Mouse (Mus musculus): ENCODE measurements around the gene Agmat. TPM values are rescaled to one million over a fixed set of nuclear protein-coding genes. Genes with fewer than 3 reads are reported as not detected.

Agmat gene
- not detected for total RNA-seq (2023)

DNA sequence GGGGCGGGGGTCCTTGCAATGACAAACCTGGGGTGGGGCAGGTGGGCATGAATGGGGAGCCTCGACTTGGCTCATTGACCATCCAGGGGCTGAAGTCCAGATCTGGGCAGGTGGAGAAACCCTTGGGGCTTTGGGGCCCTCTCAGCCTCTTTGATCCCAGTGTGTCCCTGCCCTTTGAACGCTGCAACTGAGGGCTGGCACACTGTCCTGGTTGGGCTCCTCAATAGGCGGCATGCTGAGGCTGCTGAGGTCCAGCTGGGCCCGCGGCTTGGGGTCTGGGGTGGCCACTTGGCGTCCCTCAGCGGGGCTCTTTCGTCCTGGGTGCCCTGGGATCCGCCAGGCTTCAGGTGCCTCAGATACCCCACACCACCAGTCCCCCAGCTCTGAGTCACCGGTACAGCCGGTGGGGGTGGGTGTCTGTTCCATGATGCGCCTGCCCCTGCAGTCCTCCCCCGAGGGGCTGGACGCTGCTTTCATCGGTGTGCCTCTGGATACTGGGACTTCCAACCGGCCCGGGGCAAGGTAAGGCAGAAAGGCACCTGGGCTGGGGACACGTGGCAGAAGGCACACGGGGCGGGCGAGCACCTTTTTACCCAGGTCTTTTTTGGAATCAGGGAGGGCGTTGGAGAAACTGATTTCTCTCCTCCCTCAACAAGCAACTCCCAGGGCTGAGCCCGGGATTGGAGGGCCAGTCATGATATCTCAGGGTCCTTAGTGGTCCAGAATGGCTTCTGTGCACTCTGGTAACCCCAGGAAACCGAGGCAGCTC, at the start of gene Agmat:
Gene Agmat (plus strand): TSS at position 95 of the 769 bp plus-strand sequence.

DNA sequence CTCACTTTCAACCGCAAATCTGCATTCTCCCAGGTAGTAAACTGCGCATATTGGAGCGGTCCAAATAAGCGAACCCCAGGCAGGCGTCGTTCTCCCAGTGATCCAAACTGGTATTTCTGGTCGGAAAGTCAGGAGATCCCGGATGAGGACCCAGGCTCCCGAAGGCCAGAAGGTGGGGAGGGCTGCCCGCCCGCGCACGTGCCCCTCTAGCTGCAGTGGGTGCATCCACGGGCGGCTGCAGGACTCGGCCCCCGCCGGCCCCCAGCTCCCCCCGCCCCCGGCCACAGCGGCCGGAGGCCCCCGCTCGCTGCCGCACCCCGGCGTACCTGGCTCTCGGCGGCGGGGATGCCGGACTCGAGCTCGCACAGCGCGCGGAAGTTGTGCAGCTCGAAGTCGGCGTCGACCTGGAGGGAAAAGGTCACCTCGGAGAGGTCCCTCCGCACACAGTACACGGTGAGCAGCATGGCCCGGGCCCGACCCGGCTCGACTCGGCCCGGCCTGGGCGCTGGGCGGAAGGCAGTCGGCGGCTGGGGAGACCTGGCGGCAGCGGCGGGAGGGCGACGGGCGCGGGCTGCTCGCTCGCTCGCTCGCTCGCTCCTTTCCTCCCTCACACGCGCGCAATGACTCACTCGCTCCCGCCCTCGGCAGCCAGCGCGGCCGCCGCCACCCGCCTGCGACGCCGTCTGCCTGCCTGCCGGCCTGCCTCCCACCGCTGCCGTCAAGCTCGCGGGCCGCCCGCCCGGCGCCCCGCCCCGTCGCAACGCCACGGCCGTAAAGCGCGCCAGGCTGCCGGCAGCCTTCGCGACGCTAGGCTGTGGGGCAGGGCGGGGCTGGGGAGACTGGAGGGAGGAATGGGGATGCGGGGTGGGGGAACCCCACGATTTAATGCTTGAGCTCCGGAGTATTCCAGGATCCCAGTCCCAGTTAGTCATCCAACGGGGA, 23.5 kb upstream of the Agmat start, which contains the start of gene Ddi2:
Gene Ddi2 (minus strand): TSS at position 689 of the 942 bp plus-strand sequence.

DNA sequence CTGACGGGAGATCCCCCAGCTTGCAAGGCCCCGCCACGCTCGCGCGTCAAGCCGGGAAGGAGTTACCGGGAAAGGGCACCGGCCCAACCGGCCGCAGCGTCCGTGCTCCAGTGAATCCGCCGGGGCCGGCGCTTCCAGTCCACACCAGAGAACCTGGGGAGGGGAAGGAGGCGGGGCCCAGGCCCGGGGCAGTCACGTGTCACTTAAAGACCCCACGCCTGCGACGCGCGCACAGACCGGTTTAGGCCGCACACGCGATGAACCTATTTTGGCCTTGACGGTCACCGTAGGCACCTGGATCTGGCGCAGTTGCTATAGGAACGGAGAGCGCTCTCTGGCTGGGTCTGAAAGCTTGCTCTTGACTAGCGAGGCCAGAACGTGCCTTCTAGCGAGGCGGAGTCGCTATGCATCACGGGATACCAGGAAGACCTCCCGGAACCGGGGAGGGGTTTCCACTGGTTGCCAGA, 44.1 kb downstream of the Agmat start, which contains the start of gene Dnajc16:
Gene Dnajc16 (minus strand): TSS at position 408 of the 467 bp plus-strand sequence.

DNA sequence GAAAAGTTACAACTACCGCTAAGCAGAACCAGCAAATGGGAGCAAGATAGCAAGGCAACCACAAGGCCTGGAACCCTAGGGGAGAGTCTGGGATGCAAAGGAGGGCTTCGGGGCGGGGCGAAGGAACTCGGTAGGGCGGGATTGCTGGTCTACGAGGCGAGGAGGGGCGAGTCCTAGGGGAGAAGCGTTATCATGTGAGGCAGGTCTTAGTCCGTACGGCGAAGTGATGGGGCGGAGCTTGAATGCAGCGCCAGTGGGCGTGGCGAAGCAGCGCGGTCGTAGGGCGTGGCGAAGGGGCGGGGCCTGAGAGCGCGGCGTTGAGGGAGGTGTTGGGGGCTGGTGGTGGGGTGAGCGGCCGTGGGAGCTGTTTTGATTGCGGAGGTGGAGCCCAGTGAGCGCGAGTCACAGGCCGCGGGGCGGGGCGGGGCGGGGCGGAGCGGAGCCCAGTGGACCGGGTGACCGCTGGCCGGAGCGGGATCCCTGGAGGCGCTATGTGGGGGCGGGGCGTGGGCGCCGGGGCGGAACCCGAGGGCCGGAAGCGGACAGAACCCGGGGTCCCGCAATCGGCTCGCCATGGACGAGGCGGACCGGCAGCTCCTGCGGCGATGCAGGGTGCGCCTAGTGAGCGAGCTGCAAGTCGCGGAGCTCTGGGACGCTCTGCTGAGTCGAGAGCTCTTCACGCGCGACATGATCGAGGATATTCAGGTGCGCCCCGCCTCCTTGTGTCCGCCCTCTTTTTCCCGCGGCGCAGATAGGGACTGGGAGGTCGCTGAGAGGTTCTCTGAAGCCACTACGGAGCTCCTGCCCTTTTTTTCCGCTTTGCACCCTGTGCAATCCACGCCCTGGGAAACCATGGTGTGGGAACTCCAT, 47.0 kb downstream of the Agmat start, which contains the start of gene Casp9:
Gene Casp9 (plus strand): TSS at position 331 of the 870 bp plus-strand sequence.

Other genes starting within 250 kb of the Agmat start
- gene Spen, start 208.1 kb upstream of the Agmat start, total RNA-seq (2023) = 10 to 100 TPM; 56.7 to 69.1 TPM
- under 1 TPM in 1 of 2 experiments, not detected in 1; 0.17 TPM for gene Fblim1, start 140.6 kb upstream of the Agmat start, total RNA-seq (2023)
- gene Tmem82, start 128.0 kb upstream of the Agmat start, total RNA-seq (2023) = not detected
- gene Slc25a34, start 122.9 kb upstream of the Agmat start, total RNA-seq (2023) = not detected
- 10 to 100 TPM; 33.5 to 34.3 TPM for gene Plekhm2, start 81.8 kb upstream of the Agmat start, total RNA-seq (2023)
- 1 to 10 TPM in 1 of 2 experiments, not detected in 1; 2.9 TPM for gene Rsc1a1, start 61.1 kb upstream of the Agmat start, total RNA-seq (2023)
- 10 to 100 TPM; 51.1 to 52.2 TPM for gene Ddi2, start 23.3 kb upstream of the Agmat start, total RNA-seq (2023)
- gene Dnajc16, start 44.3 kb downstream of the Agmat start, total RNA-seq (2023) = 10 to 100 TPM; 14.6 to 17.2 TPM
- gene Casp9, start 46.9 kb downstream of the Agmat start, total RNA-seq (2023) = 10 to 100 TPM; 25.4 to 28.3 TPM
- gene Cela2a, start 79.5 kb downstream of the Agmat start, total RNA-seq (2023) = not detected
- not detected for gene Ctrc, start 99.7 kb downstream of the Agmat start, total RNA-seq (2023)
- 10 to 100 TPM; 30.2 to 31.4 TPM for gene Efhd2, start 128.2 kb downstream of the Agmat start, total RNA-seq (2023)

Measured in B cell, adult 67 days (primary cell).